Mouse (Mus musculus) layer of hippocampus, adult 9-10 months (tissue): ENCODE measurements around the gene Ostc.

Source experiments
- DNase-seq: peaks from one replicate; pipeline ENCODE4 v3.0.0; 2022; ENCODE audit warnings: low spot score

Ostc gene

GRCm38 (mm10) chr3:130710103-130710502 lies 859 bp upstream of the Ostc start:
- no peak for DNase-seq

GRCm38 (mm10) chr3:130708529-130708928 lies 715 bp downstream of the Ostc start:
- no peak for DNase-seq

DNA sequence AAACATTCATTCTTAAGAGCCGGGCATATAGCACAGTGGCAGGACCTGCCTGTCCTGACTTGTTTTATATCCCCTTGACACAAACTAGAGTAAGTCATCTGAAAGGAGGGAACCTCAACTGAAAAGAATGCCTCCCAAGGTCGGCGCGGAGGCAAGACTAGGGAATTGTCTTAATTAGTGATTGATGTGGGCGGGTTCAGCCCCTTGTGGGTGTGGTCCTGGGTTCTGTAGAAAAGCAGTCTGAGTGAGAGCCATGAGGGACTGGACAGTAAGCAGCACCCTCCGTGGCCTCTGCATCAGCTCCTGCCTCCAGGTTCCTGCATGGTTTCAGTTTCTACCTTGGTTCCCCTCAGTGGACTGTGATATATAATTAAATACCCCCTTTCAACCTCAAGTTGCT lies 7.0 kb downstream of the Ostc start:
- DNase-seq: no peak

GRCm38 (mm10) chr3:130697622-130698021 lies 11.6 kb downstream of the Ostc start:
- DNase-seq: no peak

GRCm38 (mm10) chr3:130694705-130695104 lies 14.5 kb downstream of the Ostc start:
- DNase-seq: no peak

DNA sequence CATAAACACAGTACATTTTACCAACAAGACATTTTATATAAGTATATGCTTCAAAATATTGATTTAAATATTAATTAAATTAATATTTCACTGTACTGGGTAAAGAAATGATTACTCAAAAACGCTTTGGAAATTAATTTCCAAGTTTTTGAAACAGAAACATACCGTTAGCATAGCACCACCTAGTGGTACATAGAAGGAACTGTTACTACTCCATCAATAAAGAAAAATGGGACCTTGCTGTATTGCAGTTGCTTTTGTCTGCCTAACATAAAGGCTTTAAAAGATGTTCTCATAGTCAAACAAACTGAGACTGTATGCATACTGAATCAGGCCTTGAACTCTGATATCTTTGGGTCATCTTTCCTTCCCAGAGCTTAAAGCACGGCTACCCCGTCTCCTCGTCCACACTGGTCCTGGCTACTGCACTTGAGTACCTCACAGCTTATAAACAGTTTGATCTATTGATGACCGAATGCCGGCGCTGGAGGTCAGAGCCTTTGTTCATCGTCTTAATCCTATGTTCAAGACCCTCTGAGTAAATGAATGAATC lies 15.1 kb downstream of the Ostc start:
- DNase-seq: no peak

- no peak for DNase-seq
Measured at GRCm38 (mm10) chr3:130691596-130692170, 17.6 kb downstream of the Ostc start.

- no peak for DNase-seq
Measured at GRCm38 (mm10) chr3:130690834-130691595, 18.2 kb downstream of the Ostc start.

DNA sequence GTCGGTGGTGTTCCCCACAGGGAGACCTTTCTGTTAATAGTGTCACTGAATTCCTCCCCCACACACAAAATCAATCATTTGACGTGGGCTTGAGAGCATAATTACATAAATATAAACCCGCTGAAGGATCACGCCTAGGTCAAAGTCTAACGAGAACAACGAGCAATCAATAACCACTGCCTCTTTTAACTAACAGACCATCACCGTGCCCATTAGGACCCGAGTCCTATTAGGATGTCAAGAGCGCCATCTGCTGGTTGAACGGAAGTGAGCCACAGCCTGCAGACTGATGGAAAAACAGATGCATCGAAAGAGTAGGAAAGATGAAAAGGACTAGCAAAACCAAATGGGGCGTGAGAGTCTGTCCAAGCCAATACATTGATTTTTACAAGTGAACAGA lies 19.6 kb downstream of the Ostc start:
- DNase-seq: peak; percentile 90

DNA sequence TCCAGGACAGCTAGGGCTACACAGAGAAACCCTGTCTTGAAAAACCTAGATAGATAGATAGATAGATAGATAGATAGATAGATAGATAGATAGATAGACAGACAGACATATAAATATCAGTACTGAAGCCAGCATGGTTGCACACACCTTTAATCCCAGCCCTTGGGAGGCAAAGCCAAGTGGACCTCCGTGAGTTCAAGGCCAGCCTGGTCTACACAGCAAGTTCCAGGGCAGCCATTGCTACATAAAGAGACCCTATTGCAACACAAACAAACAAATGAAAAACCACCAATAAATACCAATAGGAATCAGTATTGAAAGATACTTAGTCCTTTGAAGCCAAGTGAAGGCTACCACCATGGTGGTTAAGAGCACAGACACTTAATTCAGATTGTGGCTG lies 22.2 kb downstream of the Ostc start:
- DNase-seq: no peak

DNA sequence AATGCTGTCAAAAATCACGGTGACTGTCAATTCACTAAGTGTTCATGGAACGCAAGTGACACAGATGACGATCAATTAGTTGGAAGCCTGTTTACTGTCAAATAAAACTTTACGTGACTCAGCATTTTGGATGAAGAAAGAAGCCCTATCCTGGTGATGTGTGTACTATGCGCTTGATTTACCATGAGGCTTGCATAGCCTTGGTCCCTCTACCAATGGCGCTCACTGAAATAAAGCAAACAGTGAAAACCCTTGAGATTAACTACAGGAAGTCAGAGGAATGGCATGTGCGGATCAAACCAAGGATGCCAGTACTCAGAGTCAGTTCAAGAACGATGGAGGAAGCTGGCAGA lies 24.3 kb downstream of the Ostc start:
- no peak for DNase-seq

DNA sequence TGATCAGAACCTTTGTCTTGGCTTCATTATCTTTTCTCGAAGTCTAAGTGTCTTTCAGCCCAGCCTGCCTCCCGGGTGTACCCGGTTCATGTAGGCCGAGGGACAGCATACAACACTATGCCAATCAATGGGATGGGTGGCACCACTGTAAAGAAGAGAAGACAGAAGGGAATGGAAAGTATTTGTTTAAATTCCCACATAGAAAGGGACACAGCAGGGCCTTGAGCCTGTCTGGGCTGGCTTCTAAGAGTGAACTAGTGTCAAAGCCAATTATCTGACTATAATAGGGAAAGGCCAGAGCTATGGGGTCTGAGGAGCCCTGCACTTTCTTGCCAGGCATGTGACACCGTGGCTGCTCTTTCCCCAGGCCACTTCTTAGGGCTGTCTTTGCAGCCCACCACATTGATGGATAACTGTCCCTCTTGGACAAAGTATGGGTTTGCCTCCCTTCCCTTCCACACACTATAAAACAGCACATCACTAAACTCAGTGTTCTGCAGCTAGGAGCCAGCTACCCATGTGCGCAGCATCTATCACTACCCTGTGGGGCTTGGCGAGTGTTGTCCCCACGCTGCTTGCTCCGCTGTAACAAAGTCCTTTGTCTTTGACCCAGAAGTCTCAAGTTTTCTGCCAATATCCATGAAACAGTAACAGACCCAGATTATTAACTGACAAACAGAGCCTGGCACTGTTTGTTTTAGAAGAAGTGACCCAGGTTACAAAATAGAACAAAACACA lies 24.8 kb downstream of the Ostc start:
- DNase-seq: no peak

GRCm38 (mm10) chr3:130683836-130684235 lies 25.4 kb downstream of the Ostc start:
- no peak for DNase-seq

DNA sequence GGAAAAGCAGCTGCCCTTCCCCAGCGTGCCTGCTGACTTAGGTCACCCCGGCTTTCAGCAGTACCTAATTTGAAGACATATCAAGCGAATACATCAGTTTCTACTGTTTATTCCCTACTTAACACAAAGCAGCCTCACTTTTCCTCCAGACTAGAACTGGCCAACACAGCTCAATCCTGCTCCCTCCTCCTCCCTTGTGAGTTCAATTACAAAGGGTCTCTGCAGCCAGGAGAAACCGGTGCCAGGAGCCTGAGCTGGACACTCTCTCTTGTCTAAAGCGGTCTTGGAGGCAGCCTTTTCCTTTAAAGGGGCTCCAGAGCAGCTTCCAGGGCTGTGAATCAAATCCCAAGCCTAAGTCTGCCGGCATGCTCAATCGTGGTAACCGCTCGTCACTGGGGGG lies 27.1 kb downstream of the Ostc start:
- DNase-seq: no peak

DNA sequence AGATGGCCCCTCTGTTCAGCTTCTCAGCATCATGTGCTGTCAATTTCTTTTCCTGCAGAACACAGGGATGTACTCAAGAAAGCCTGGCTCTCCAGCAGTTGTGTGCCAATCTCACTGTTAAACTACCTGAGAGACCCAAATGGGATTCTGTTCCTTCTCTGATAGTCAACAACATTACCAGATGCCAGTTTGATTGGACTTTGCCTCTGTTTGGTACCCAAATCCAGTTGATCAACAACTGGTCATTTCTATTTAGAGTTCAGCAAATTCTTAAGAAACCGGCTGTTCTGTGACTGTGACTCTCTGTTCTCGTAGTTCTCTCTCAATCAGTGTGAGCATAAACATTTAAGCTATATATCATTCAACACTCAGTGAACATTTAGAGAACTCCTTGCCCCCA lies 28.0 kb downstream of the Ostc start:
- DNase-seq: no peak

- DNase-seq: no peak
Measured at GRCm38 (mm10) chr3:130677671-130678460, 31.4 kb downstream of the Ostc start.

DNA sequence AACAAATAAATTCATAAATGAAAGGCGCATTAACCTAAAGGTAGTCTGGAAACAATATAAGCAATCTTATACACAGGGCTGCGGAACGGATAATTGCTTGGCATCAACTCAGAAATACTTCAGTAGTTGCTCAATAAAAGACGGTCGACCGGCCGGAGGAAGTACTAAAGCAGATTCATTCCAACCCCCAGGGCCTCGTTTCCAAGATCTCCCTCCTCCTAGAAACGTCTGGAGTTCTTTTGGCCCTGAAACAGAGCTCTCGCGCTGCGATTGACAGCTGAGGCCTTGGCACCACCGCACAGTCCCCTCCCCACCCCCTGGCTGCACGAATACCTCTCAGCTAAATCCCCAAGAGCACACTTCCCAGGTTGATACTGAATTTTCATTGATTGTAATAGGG lies 38.0 kb downstream of the Ostc start:
- no peak for DNase-seq

GRCm38 (mm10) chr3:130662496-130662895 lies 46.7 kb downstream of the Ostc start:
- DNase-seq: no peak

DNA sequence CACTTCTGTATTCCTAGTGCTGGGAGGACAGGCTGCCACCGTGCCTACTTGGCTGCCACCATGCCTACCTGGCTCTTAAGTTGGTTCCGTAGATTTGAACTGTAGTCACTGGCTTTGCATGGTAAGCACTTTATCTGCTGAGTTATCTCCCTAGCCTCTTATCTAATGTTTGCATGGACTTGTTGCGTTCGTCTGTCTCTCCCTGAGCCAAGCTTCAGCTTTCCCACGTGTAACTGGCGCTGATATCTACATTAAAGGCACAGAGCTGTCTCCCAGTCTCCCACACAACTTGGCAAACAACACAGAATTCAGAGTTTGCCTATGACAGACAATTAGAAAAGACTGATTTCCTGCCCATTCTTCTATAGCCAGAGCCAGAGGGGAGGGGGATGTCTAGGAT lies 48.6 kb downstream of the Ostc start:
- DNase-seq: no peak

- no peak for DNase-seq
Measured at GRCm38 (mm10) chr3:130649569-130649968, 59.7 kb downstream of the Ostc start.

- DNase-seq: no peak
Measured at GRCm38 (mm10) chr3:130646110-130646810, 63.0 kb downstream of the Ostc start.
